Mouse (Mus musculus): ENCODE data around the gene Pga5. TPM values are rescaled to one million over a fixed set of nuclear protein-coding genes. Genes with fewer than 3 reads are reported as not detected.
A peak's percentile ranks its signal among the peaks of the same experiment; 100 is the strongest.

Gene Pga5
- polyA plus RNA-seq, 1 experiment from 2014 or later = not detected

GRCm38 (mm10) chr19:10710088-10710511 is 32.2 kb upstream of the Pga5 start:
- WGBS = 78% methylated on average over 9 of the region's 9 CpGs
- no peak overlapping the region for H3K4me3 ChIP-seq (ENCODE audit: low read depth, low read length)
- H3K27me3 ChIP-seq (ENCODE audit: control insufficient read depth, insufficient read depth, low read length) = no peaks in the 10 kb centered on the region
- H3K27ac ChIP-seq (replicated peaks; ENCODE audit: low read depth, low read length) = no peak overlapping the region
- H3K9ac ChIP-seq (replicated peaks; ENCODE audit: low read length) = no peak overlapping the region
- DNase-seq (ENCODE audit: low spot score) (peak; percentile 44), ATAC-seq (replicated peaks; ENCODE audit: insufficient number of reproducible peaks, low FRiP score, low TSS enrichment, low read depth) (peak; percentile 25; the same call in 1 of the 2 replicates)
- H3K4me2 ChIP-seq (ENCODE audit: low read depth, low read length) = no peak overlapping the region
- H3K36me3 ChIP-seq (replicated peaks; ENCODE audit: control insufficient read depth, insufficient read depth, low read depth, low read length) = peaks cover 4% of the 10 kb centered on the region
- no peaks in the 10 kb centered on the region for H3K4me1 ChIP-seq (ENCODE audit: control insufficient read depth, insufficient read depth, low read length)
- no peaks in the 10 kb centered on the region for H3K9me3 ChIP-seq (replicated peaks; ENCODE audit: control insufficient read depth, low read length)

GRCm38 (mm10) chr19:10709360-10710087 is 31.7 kb upstream of the Pga5 start:
- WGBS = 24% methylated on average over 8 of the region's 8 CpGs
- peaks cover 4% of the 10 kb centered on the region for H3K36me3 ChIP-seq (replicated peaks; ENCODE audit: control insufficient read depth, insufficient read depth, low read depth, low read length)
- DNase-seq (ENCODE audit: low spot score) = peak; percentile 88
- H3K9me3 ChIP-seq (replicated peaks; ENCODE audit: control insufficient read depth, low read length) = no peaks in the 10 kb centered on the region
- no peak overlapping the region for H3K27ac ChIP-seq (replicated peaks; ENCODE audit: low read depth, low read length)
- H3K9ac ChIP-seq (replicated peaks; ENCODE audit: low read length) = no peak overlapping the region
- H3K4me2 ChIP-seq (ENCODE audit: low read depth, low read length) = no peak overlapping the region
- no peaks in the 10 kb centered on the region for H3K27me3 ChIP-seq (ENCODE audit: control insufficient read depth, insufficient read depth, low read length)
- ATAC-seq (replicated peaks; ENCODE audit: insufficient number of reproducible peaks, low FRiP score, low TSS enrichment, low read depth) = peak; percentile 58
- no peaks in the 10 kb centered on the region for H3K4me1 ChIP-seq (ENCODE audit: control insufficient read depth, insufficient read depth, low read length)
- no peak overlapping the region for H3K4me3 ChIP-seq (ENCODE audit: low read depth, low read length)

GRCm38 (mm10) chr19:10708900-10709299 is 31.0 kb upstream of the Pga5 start:
- Histone ChIP-seq H3K4me1 (ENCODE audit: control insufficient read depth, insufficient read depth, low read length) (no peaks in the 10 kb centered on the region), H3K4me3 (ENCODE audit: low read depth, low read length) (no peak overlapping the region), H3K27ac (replicated peaks; ENCODE audit: low read depth, low read length) (no peak overlapping the region), H3K27me3 (ENCODE audit: control insufficient read depth, insufficient read depth, low read length) (no peaks in the 10 kb centered on the region), H3K4me2 (ENCODE audit: low read depth, low read length) (no peak overlapping the region), H3K9me3 (replicated peaks; ENCODE audit: control insufficient read depth, low read length) (no peaks in the 10 kb centered on the region), H3K36me3 (replicated peaks; ENCODE audit: control insufficient read depth, insufficient read depth, low read depth, low read length) (peaks cover 4% of the 10 kb centered on the region), H3K9ac (replicated peaks; ENCODE audit: low read length) (no peak overlapping the region)
- no peak for ATAC-seq (replicated peaks; ENCODE audit: insufficient number of reproducible peaks, low FRiP score, low TSS enrichment, low read depth)
- 65% methylated on average over 6 of the region's 6 CpGs for WGBS
- no peak for DNase-seq (ENCODE audit: low spot score)

- Histone ChIP-seq H3K27me3 (ENCODE audit: control insufficient read depth, insufficient read depth, low read length) (no peaks in the 10 kb centered on the region), H3K4me3 (ENCODE audit: low read depth, low read length) (no peak overlapping the region), H3K36me3 (replicated peaks; ENCODE audit: control insufficient read depth, insufficient read depth, low read depth, low read length) (peaks cover 4% of the 10 kb centered on the region), H3K4me2 (ENCODE audit: low read depth, low read length) (no peak overlapping the region), H3K27ac (replicated peaks; ENCODE audit: low read depth, low read length) (no peak overlapping the region), H3K9ac (replicated peaks; ENCODE audit: low read length) (no peak overlapping the region), H3K9me3 (replicated peaks; ENCODE audit: control insufficient read depth, low read length) (no peaks in the 10 kb centered on the region), H3K4me1 (ENCODE audit: control insufficient read depth, insufficient read depth, low read length) (no peaks in the 10 kb centered on the region)
- 83% methylated on average over 1 of the region's 1 CpGs for WGBS
- no peak for ATAC-seq (replicated peaks; ENCODE audit: insufficient number of reproducible peaks, low FRiP score, low TSS enrichment, low read depth)
- no peak for DNase-seq (ENCODE audit: low spot score)
Measured at GRCm38 (mm10) chr19:10707881-10708280, 30.0 kb upstream of the Pga5 start.

GRCm38 (mm10) chr19:10707087-10707875 is 29.4 kb upstream of the Pga5 start:
- Histone ChIP-seq H3K4me1 (ENCODE audit: control insufficient read depth, insufficient read depth, low read length) (no peaks in the 10 kb centered on the region), H3K27ac (replicated peaks; ENCODE audit: low read depth, low read length) (no peak overlapping the region), H3K9ac (replicated peaks; ENCODE audit: low read length) (no peak overlapping the region), H3K36me3 (replicated peaks; ENCODE audit: control insufficient read depth, insufficient read depth, low read depth, low read length) (peaks cover 4% of the 10 kb centered on the region; the same call in 1 of the 2 replicates), H3K27me3 (ENCODE audit: control insufficient read depth, insufficient read depth, low read length) (no peaks in the 10 kb centered on the region), H3K4me3 (ENCODE audit: low read depth, low read length) (no peak overlapping the region), H3K4me2 (ENCODE audit: low read depth, low read length) (no peak overlapping the region), H3K9me3 (replicated peaks; ENCODE audit: control insufficient read depth, low read length) (no peaks in the 10 kb centered on the region)
- DNase-seq (ENCODE audit: low spot score) (no peak), ATAC-seq (replicated peaks; ENCODE audit: insufficient number of reproducible peaks, low FRiP score, low TSS enrichment, low read depth) (no peak)
- 74% methylated on average over 13 of the region's 13 CpGs for WGBS

- ATAC-seq (replicated peaks; ENCODE audit: insufficient number of reproducible peaks, low FRiP score, low TSS enrichment, low read depth) (no peak), DNase-seq (ENCODE audit: low spot score) (no peak)
- Histone ChIP-seq H3K4me2 (ENCODE audit: low read depth, low read length) (no peak overlapping the region; the same call in 1 of the 2 replicates), H3K9me3 (replicated peaks; ENCODE audit: control insufficient read depth, low read length) (no peaks in the 10 kb centered on the region), H3K36me3 (replicated peaks; ENCODE audit: control insufficient read depth, insufficient read depth, low read depth, low read length) (no peaks in the 10 kb centered on the region), H3K4me3 (ENCODE audit: low read depth, low read length) (no peak overlapping the region), H3K4me1 (ENCODE audit: control insufficient read depth, insufficient read depth, low read length) (no peaks in the 10 kb centered on the region), H3K9ac (replicated peaks; ENCODE audit: low read length) (no peak overlapping the region), H3K27ac (replicated peaks; ENCODE audit: low read depth, low read length) (no peak overlapping the region), H3K27me3 (ENCODE audit: control insufficient read depth, insufficient read depth, low read length) (no peaks in the 10 kb centered on the region)
- 91% methylated on average over 8 of the region's 8 CpGs for whole genome bisulfite sequencing
Measured at GRCm38 (mm10) chr19:10703470-10703869, 25.6 kb upstream of the Pga5 start.

- Histone ChIP-seq H3K27me3 (ENCODE audit: control insufficient read depth, insufficient read depth, low read length) (no peaks in the 10 kb centered on the region), H3K27ac (replicated peaks; ENCODE audit: low read depth, low read length) (no peak overlapping the region), H3K9ac (replicated peaks; ENCODE audit: low read length) (no peak overlapping the region), H3K4me2 (ENCODE audit: low read depth, low read length) (no peak overlapping the region), H3K9me3 (replicated peaks; ENCODE audit: control insufficient read depth, low read length) (no peaks in the 10 kb centered on the region), H3K4me1 (ENCODE audit: control insufficient read depth, insufficient read depth, low read length) (no peaks in the 10 kb centered on the region), H3K4me3 (ENCODE audit: low read depth, low read length) (no peak overlapping the region), H3K36me3 (replicated peaks; ENCODE audit: control insufficient read depth, insufficient read depth, low read depth, low read length) (no peaks in the 10 kb centered on the region)
- DNase-seq (ENCODE audit: low spot score) = no peak
- 71% methylated on average over 8 of the region's 8 CpGs for WGBS
- ATAC-seq (replicated peaks; ENCODE audit: insufficient number of reproducible peaks, low FRiP score, low TSS enrichment, low read depth) = no peak
Measured at GRCm38 (mm10) chr19:10702125-10702524, 24.3 kb upstream of the Pga5 start.
